Mouse (Mus musculus) left cerebral cortex, adult 6 months (tissue): ENCODE data around the gene Vmn2r57. TPM values are rescaled to one million over a fixed set of nuclear protein-coding genes. Genes with fewer than 3 reads are reported as not detected.

Source experiments
- long read RNA-seq, 2 experiments: library from polyadenylated mRNA; unstranded; transcript quantifications; one replicate each; pipeline ENCODE4 v2.0.0; 2019 to 2020
- polyA plus RNA-seq: library from polyadenylated mRNA; unstranded; fragments of <200 nt; fragmentation: Nextera tagmentation; gene quantifications from 2 replicates; pipeline ENCODE4 v1.2.3, GENCODE M21; 2021

The Vmn2r57 gene
- polyA plus RNA-seq, result 0.72 and 0.93 TPM in 2 replicates
- long read RNA-seq, experiment 1, partial matches to known transcripts, result 0 of 2 reads
- long read RNA-seq, experiment 1, other reads (novel, unspliced or antisense), result 2 of 2 reads
- long read RNA-seq, experiment 2, partial matches to known transcripts, result 0 of 2 reads
- long read RNA-seq, experiment 2, other reads (novel, unspliced or antisense), result 2 of 2 reads

GRCm38 (mm10) chr7:41448596-41448995 lies at the start of gene Vmn2r57:
Gene Vmn2r57, minus strand, starts transcription at chr7:41448696.

GRCm38 (mm10) chr7:41393048-41393971 lies 55.2 kb downstream of the Vmn2r57 start, which contains the start of gene AI987944:
Gene AI987944, minus strand, starts transcription at chr7:41393379.

Other genes starting within 250 kb of the Vmn2r57 start
- 9.2 and 11.0 TPM in 2 replicates for gene AI987944, start 55.3 kb downstream of the Vmn2r57 start, polyA plus RNA-seq
- gene Gm20449, start 50.7 kb upstream of the Vmn2r57 start, polyA plus RNA-seq, result 0.10 and 0.26 TPM in 2 replicates
- gene AW146154, start 51.2 kb upstream of the Vmn2r57 start, polyA plus RNA-seq, result 6.4 and 7.4 TPM in 2 replicates
- gene Gm6871, start 125.0 kb upstream of the Vmn2r57 start, polyA plus RNA-seq, result not detected in 2 replicates
- 9.8 and 12.2 TPM in 2 replicates for gene 2610021A01Rik, start 150.5 kb upstream of the Vmn2r57 start, polyA plus RNA-seq
- gene Zfp788, start 184.5 kb upstream of the Vmn2r57 start, polyA plus RNA-seq, result 10.8 and 11.4 TPM in 2 replicates